Mouse (Mus musculus) lung, adult 18-20 months (tissue): Measurements from ENCODE around the gene Apln.

Experiments used
- DNase-seq, 2 experiments: peaks; one replicate each; pipeline ENCODE4 v3.0.0; 2022; ENCODE audit warnings: mixed read lengths in 2 of 2

Apln gene

DNA sequence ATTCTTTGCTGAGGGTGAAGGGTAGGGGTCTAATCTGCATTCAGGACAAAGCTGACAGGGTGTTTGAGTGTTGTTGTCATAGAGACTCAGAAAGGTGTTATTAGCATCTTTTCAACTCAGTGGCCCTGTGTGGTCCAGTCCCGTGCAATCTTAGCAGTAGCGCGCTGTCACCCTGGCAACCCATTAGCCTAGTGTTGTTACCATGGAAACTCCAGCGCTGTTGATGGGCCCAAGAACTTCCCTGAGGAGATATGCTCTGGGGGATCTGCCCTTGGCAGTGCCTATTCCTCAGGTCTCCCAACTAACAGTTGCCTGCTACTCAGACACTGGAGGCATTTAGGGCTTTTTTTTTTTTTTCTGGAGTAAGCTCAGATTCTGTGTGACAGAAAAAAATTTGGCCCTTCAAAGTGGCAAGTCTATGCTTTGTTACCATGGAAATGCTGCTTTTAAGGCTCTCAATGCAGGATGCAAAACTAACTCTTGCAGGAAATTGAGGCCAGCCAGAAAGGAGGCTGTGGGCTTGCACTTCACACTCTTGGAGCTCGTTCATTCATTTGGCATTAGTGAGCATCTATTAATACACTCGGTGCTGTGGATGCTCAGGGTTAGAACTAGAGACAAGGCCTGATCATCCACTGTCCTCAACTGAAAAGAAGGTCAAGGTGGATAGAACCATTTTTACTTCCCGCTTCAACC is 17.6 kb downstream of the Apln start:
- no peak for DNase-seq

DNA sequence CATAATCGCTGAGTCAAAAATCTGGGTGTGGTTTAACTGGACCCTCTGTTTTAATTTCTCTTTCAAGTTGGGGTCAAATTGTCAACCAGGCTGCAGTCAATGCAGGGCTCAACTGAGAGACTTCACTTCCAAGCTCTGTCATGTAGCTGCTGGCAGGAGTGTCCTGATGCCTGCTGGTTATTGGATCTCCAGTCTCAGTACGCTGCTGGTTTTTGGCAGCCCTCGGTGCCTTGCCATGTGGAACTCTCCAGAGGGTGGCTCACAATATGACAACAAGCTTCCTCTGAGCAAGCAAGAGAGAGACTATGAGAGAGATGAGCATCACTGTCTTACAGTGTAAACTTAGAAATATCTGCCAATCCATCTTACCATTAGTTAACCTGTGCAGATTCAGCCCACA is 23.0 kb downstream of the Apln start:
- DNase-seq: no peak

DNA sequence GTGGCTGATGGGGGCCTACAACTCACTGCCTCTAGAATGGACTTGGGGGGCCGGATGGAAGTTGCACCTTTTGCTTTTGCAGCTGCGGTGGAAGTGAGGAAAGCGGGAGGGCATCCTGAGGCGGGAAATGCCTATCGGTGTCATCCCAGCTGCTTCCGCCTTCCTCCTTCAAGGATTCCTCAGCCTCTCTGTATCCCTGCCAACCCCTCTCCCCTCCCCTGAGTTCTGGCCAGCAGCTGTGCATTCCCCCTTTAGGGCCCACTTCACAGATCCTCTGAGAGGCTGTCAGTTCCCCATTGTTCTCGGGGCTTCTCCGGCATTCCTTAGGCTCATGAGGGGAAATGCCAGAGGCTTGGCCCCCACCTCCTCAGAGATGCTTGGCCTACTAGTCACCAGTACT is 28.6 kb downstream of the Apln start:
- DNase-seq: no peak

DNA sequence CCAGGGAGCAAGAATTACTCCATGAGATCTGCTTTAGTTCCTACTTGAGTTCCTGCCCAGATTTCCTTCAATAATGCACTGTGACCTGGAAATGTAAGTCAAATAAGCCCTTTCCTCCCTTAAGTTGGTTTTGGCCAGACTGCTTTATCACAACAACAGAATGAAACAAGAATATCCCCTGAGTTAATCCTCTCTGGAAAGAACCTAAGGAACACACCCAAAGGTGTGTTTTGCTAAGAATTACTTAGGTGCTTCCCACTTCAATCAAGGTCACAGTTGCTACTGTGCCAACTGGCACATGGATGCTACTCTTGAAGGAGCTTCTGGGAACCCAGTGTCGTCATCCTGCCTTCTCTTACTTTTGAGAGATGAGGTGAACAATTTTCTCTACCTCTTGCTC is 29.9 kb downstream of the Apln start:
- no peak for DNase-seq

DNA sequence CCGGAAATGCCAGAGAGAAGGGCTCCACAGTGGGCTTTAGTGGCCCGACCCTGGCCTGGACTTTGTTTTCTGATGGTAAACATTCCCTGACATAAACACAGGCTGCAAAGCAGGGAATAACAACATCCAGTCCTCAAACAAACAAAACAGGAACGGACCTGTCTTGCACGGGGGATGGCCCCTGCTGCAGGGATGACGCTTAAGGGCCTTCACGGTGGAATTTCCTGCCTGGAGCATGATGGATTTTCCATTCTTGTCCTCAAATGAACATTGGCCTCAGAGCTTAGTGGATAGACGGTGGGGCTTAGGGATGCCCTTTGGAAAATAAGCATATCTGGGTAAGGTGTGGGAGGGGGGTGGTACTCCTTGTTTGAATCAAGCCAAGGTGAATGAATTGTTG is 33.5 kb downstream of the Apln start:
- DNase-seq: no peak

DNA sequence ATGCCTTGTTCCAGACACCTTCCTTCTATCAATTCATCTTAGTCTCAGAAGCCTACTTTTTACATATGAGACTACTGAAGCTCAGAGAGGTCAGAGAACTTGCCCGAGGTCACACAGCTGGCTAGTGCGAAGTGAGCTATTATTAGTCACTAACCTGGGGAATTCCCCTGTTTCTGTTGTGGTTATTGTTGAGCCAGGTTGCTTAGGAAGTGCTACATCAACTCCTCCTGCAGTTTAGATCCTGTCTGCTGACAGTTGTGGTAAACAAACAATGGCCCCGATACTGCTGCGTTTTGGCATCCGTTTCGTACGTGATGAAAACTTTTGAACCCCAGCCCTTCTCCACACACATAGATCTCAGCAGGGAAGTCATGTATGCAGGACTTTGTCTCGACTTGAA is 36.2 kb downstream of the Apln start:
- no peak for DNase-seq

DNA sequence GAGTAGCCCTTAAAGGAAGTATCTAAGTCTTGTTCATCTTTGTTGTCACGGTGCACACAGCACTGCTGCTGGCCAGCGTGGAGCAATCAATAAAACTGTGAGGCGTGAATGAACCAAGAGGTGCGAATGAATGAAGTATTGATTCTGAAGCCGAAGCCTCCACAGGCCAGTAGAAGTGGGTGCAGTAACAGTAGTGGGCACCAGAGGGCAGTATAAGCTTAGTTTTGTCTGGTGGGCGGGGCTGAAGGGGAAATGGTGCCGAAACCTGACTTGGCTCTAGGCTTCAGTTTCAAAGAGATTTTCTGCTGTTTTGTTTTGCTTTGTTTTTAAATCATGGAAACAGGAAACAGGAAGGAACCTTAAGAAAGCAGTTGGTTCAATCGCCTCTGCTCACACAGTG is 42.0 kb downstream of the Apln start:
- DNase-seq: peak; percentile 60 to 75

DNA sequence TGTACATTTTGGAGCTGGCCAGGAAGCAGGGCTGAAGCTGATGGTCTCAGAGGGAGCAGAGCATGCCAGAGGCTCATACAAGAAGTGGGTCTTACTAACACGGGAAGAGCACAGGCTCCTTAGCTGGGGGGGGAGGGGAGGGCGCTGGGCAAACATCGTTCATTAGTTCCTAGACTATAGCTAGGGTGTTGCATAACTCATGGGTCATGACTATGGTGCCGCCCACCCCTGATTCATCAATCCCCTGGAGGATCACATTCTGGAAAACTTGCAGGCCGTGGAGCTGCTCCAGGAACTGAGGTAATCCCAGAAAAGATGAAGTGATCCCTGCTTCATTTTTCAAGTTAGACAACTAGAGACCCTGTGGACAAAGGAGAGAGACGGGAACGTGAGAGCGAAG is 46.6 kb downstream of the Apln start:
- peak; percentile 4 to 17 for DNase-seq

DNA sequence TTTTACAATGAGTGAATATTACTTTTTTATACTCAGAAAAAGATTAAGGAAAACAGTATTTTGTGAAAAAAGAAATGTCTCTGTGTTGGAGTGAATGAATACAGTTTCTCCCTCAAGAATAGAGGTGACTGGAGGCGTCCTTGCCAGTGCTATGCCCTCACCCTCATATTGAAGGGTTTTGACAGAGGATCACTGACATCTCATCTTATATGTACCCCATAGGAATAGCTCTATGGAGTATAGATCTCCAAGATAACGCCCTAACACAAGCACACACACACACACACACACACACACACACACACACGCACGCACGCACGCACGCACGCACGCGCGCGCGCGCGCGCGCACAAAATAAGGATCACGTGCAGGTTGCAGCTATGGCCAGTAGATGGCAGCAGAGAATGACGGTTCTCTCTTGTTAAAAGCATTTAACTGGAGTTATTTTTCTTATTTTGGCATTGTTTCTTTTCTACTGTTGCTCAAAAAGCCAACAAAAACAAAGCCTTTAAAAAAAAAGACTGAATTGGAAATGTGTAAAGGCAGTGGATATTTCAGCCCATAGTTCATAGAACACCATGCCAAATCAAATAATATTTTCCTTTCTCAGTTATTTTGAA is 49.5 kb downstream of the Apln start:
- DNase-seq: peak in 1 of 2 experiments; percentile 20

DNA sequence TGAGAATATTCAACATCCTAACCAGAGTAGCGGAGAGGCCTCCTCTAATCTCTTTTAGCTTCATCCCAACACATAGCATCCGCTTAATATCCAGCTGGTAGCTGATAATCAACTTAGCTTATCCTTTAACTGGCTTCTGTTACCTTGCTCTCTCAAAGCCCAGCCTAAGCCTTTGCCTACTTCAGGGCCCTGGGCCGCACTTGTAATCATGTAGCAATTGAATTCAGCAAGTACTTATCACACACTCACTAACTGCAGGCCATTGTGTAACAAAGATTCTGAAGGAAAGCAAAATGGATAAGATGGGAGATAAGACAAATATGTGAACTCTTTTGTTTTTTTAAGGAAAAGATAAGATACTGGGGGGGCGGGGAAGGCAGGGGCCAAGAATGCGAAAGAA is 57.6 kb downstream of the Apln start:
- no peak for DNase-seq

DNA sequence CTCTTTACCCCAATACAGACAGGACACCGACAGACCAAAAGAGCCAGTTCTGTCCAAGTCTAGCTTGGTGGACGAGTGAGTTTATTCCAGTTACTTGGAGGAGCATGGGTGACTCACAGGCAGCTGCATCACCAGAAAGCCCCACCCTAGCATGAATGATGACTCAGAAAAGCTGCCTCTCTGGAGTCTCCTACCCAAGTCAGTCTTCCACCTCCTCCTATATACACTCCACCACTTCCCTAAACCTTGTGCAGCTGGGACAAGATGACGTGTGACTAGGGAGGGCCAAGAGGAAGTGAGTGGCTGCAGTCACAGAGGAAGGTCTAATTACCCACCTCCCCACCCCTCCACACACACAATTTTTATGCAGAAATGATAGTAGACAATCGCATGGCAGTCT is 58.1 kb downstream of the Apln start:
- DNase-seq: peak; percentile 23 to 43
